Mouse (Mus musculus) bone marrow, adult 2 months (tissue): ENCODE measurements around the gene Matk.

ENCODE experiments used
- CTCF ChIP-seq: fragments of 200-500 bp; IDR thresholded peaks from 2 replicates; pipeline ENCODE4 v1.5.1; 2011; ENCODE audit warnings: low read length, control low read depth; ENCODE audit not compliant: control insufficient read depth, insufficient read depth
- POLR2A ChIP-seq: fragments of 200-500 bp; IDR thresholded peaks from 2 replicates; pipeline ENCODE4 v1.6.1; 2011; ENCODE audit warnings: low read depth, mild to moderate bottlenecking, control low read depth, low read length, borderline replicate concordance; ENCODE audit not compliant: control insufficient read depth

GRCm38 (mm10) chr10:81229735-81230437, 22.8 kb upstream of the Matk start:
- TF ChIP-seq POLR2A (no peak), CTCF (no peak)
